Mouse (Mus musculus): ENCODE results near the gene Kmt5a. TPM values are rescaled to one million over a fixed set of nuclear protein-coding genes. Genes with fewer than 3 reads are reported as not detected.
"Not testable (repeated sequence)": the region's sequence is repeated elsewhere in the genome, so short reads cannot be mapped to it uniquely, and the experiment has no call there.

Gene Kmt5a
- polyA plus RNA-seq, 1 experiment: 81.1 TPM

DNA sequence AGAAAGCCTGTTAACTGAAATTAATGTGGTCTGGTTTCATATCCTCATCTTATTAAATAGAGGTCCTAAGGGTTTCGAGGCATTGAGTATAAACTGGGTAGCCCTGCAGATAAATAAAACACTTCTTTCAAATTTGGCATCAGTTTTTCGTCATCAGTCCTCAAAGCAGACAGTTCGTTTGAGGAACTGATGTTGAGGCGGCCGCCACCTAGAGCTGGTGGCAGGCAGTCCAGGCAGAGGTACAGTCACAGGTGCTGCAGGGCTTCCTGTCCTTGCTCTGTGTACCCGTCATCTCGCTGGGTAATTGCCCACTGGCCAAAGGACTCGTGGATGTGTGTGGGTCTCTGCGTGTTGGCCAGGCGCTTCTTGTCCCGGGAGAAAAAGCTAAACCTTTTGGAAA is 53.7 kb downstream of the Kmt5a start:
- TF ChIP-seq CTCF (conservative IDR thresholded peaks at IDR 0.05; ENCODE audit: insufficient read depth, insufficient read length, low read depth, low read length): no peak
- TF ChIP-seq POLR2A (IDR thresholded peaks at IDR 0.05; ENCODE audit: low read depth, low read length): no peak
- DNase-seq: no peak
- H3K36me3 ChIP-seq (ENCODE audit: control insufficient read depth, insufficient read depth, low read length): no peaks in the 10 kb centered on the region
- WGBS: 84% methylated on average over 11 of the region's 11 CpGs
- no peaks in the 10 kb centered on the region for H3K4me1 ChIP-seq (ENCODE audit: control insufficient read depth, insufficient read depth, low read length)
- H3K27ac ChIP-seq (ENCODE audit: insufficient read depth, low read depth, low read length): no peak overlapping the region
- no peak overlapping the region for H3K4me3 ChIP-seq (ENCODE audit: insufficient read depth, low read depth, low read length)
- H3K27me3 ChIP-seq (replicated peaks; ENCODE audit: control insufficient read depth, insufficient read depth, low read length): no peaks in the 10 kb centered on the region

DNA sequence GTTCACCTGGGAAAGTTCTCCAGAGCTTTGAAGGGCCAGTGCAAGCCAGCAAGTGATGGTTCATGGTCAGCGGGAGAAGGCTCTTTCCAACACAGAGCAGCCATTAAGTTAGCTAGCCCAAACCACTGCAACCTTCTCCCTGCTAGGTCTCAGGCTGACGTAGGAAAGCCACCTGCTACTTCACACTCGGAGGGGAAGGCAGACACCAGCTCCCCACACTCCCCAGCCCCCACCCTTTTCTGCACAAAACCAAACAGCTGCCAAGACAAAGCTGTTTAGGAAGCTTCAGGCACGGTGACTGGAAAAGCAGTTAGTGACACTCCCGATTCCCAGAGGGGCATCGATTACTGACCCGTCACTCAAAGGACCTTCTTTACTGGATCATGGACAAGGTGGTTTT is 55.8 kb downstream of the Kmt5a start:
- no peak for DNase-seq
- no peak overlapping the region for H3K27ac ChIP-seq (ENCODE audit: insufficient read depth, low read depth, low read length)
- TF ChIP-seq POLR2A (IDR thresholded peaks at IDR 0.05; ENCODE audit: low read depth, low read length): no peak
- no peak for TF ChIP-seq CTCF (conservative IDR thresholded peaks at IDR 0.05; ENCODE audit: insufficient read depth, insufficient read length, low read depth, low read length)
- no peaks in the 10 kb centered on the region for H3K36me3 ChIP-seq (ENCODE audit: control insufficient read depth, insufficient read depth, low read length)
- H3K4me3 ChIP-seq (ENCODE audit: insufficient read depth, low read depth, low read length): no peak overlapping the region
- no peaks in the 10 kb centered on the region for H3K27me3 ChIP-seq (replicated peaks; ENCODE audit: control insufficient read depth, insufficient read depth, low read length)
- 64% methylated on average over 7 of the region's 7 CpGs for WGBS
- no peaks in the 10 kb centered on the region for H3K4me1 ChIP-seq (ENCODE audit: control insufficient read depth, insufficient read depth, low read length)

DNA sequence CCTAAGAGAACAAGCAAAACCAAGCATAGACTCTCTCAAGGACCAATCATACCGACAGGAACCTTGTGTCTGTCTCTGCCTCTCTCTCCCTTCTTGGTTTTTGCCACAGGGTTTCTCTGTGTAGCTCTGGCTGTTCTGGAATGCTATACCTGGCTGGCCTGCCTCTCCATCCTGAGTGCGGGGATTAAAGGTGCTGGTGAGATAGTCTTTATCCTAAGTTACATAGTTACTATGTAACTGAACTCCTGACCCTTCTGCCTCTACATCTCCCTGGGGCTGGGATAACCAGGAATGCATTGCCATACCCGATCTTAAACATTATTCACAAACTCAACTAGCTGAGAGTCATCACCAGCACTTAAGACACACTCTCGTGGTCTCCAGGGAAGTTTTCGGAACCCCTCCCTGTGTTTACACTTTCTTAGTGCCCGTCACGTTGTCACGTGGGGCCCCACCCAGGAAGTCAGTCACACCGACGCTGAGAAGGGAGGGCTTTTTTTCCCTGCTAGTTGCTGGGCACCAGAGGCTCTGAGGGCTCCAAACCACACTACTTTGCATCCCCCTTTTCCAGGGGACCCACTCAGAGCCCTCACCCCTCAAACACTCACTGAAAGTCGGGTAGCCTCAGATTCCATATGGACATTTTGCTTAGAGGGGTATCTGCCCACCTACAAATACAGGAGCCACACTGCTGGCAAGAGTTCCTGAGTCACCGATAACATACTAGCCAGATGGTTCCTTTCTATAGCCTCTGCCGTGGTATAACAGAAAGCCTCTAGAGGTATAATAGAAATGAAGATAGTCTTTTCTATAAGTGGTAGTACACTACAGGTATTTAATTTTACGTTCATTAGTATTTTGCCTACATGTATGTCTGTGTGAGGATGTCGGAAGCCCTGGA is 57.1 kb downstream of the Kmt5a start:
- no peak for TF ChIP-seq POLR2A (IDR thresholded peaks at IDR 0.05; ENCODE audit: low read depth, low read length)
- TF ChIP-seq CTCF (conservative IDR thresholded peaks at IDR 0.05; ENCODE audit: insufficient read depth, insufficient read length, low read depth, low read length): no peak
- no peaks in the 10 kb centered on the region for H3K4me1 ChIP-seq (ENCODE audit: control insufficient read depth, insufficient read depth, low read length)
- H3K27me3 ChIP-seq (replicated peaks; ENCODE audit: control insufficient read depth, insufficient read depth, low read length): no peaks in the 10 kb centered on the region
- no peak for DNase-seq
- H3K36me3 ChIP-seq (ENCODE audit: control insufficient read depth, insufficient read depth, low read length): no peaks in the 10 kb centered on the region
- no peak overlapping the region for H3K27ac ChIP-seq (ENCODE audit: insufficient read depth, low read depth, low read length)
- 56% methylated on average over 15 of the region's 15 CpGs for WGBS
- H3K4me3 ChIP-seq (ENCODE audit: insufficient read depth, low read depth, low read length): no peak overlapping the region

DNA sequence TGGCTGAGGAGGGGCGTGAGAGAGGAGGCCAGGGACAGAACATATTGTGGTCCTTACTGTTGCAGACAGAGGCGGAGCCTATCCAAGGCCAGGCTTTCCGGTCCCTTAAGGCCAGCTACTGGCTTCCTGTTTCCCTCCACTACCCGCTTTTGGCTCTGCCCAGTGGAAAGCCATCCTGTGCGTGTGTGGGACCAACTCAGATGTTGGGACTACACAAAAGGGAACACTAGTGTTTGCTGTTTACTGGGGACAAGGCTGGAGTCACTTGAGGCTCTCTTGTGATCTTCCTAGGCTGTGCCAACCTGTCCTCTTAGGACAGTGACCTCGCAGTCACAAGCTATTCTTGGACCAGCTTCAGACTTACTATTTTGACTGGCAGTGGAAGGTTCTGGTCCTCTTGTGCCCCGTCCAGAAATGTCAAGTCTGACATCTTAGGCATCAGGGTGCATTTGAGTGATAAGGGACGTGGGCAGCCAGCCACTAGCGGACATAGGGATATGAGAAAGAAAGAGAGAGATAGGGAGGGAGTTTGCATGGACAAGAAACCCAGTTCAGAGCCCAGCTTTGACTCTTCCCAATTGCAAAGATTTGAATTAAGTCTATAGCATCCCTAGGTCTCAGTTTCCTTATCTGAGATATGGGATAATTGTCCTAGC is 58.6 kb downstream of the Kmt5a start:
- peak overlapping the region; percentile 70 for H3K27ac ChIP-seq (ENCODE audit: insufficient read depth, low read depth, low read length)
- H3K4me3 ChIP-seq (ENCODE audit: insufficient read depth, low read depth, low read length): no peak overlapping the region
- H3K4me1 ChIP-seq (ENCODE audit: control insufficient read depth, insufficient read depth, low read length): no peaks in the 10 kb centered on the region
- no peak for TF ChIP-seq POLR2A (IDR thresholded peaks at IDR 0.05; ENCODE audit: low read depth, low read length)
- TF ChIP-seq CTCF (conservative IDR thresholded peaks at IDR 0.05; ENCODE audit: insufficient read depth, insufficient read length, low read depth, low read length): no peak
- 59% methylated on average over 9 of the region's 9 CpGs for WGBS
- H3K36me3 ChIP-seq (ENCODE audit: control insufficient read depth, insufficient read depth, low read length): no peaks in the 10 kb centered on the region
- DNase-seq: peak; percentile 67
- no peaks in the 10 kb centered on the region for H3K27me3 ChIP-seq (replicated peaks; ENCODE audit: control insufficient read depth, insufficient read depth, low read length)

DNA sequence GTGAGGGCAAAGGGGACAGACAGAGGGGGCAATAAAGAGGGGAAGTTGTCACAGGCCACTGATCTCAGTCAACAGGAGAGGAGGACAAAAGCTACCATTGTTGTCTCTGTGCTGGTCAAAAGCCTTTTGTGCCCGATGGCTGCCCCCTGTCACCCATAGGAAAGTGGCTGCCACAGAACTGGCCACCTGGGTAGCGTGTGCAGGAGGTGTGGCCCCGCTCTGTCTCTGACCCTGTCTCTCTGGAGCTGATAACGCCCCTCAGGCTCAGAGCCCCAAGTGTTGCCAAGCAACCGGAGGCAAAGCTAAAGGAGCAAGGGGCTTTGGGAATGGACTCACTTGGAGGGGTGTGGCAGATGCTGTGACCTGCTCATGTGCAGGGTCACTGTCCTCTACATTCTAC is 59.3 kb downstream of the Kmt5a start:
- DNase-seq: no peak
- TF ChIP-seq POLR2A (IDR thresholded peaks at IDR 0.05; ENCODE audit: low read depth, low read length): no peak
- TF ChIP-seq CTCF (conservative IDR thresholded peaks at IDR 0.05; ENCODE audit: insufficient read depth, insufficient read length, low read depth, low read length): no peak
- no peaks in the 10 kb centered on the region for H3K27me3 ChIP-seq (replicated peaks; ENCODE audit: control insufficient read depth, insufficient read depth, low read length)
- no peaks in the 10 kb centered on the region for H3K36me3 ChIP-seq (ENCODE audit: control insufficient read depth, insufficient read depth, low read length)
- no peaks in the 10 kb centered on the region for H3K4me1 ChIP-seq (ENCODE audit: control insufficient read depth, insufficient read depth, low read length)
- H3K4me3 ChIP-seq (ENCODE audit: insufficient read depth, low read depth, low read length): no peak overlapping the region
- WGBS: 74% methylated on average over 5 of the region's 5 CpGs
- H3K27ac ChIP-seq (ENCODE audit: insufficient read depth, low read depth, low read length): no peak overlapping the region

DNA sequence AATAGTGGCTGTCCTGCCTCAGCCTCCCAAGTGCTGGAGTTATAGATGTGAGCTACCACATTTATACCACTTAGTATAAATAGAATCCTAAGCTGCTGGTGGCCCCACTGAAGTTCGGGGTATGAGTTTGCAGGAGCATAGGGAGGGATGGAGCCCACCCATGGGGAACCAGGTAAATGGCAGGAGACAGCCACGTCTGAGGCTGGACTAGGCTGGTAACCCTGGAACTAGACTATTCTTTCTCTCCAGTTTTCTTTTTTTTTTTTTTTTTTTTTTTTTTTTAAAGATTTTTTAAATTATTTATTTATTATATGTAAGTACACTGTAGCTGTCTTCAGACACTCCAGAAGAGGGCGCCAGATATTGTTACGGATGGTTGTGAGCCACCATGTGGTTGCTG is 60.3 kb downstream of the Kmt5a start:
- H3K4me1 ChIP-seq (ENCODE audit: control insufficient read depth, insufficient read depth, low read length); H3K36me3 ChIP-seq (ENCODE audit: control insufficient read depth, insufficient read depth, low read length); H3K27ac ChIP-seq (ENCODE audit: insufficient read depth, low read depth, low read length); DNase-seq; H3K27me3 ChIP-seq (replicated peaks; ENCODE audit: control insufficient read depth, insufficient read depth, low read length); H3K4me3 ChIP-seq (ENCODE audit: insufficient read depth, low read depth, low read length): not testable (repeated sequence)
- WGBS: 91% methylated on average over 3 of the region's 4 CpGs

DNA sequence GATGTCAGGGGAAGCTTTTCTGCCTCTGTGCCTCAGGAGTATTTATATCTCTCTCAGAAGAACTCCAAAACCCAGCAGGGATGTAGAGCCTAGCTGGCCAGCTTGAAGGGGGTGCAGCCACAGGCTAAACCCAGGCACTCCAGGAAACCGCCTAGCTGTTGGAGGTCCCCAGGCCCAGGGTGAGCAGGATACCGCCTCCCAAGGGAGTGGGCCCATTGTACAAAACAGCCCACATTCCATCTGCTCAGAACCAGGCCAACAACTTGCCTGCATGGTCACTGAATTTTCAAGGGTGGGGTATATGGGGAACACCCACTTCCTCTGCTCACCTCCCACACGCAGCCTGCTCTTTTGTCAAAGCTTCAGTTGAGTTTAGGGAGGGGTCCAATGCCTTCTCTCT is 60.8 kb downstream of the Kmt5a start:
- Histone ChIP-seq H3K27me3 (replicated peaks; ENCODE audit: control insufficient read depth, insufficient read depth, low read length) (no peaks in the 10 kb centered on the region), H3K27ac (ENCODE audit: insufficient read depth, low read depth, low read length) (no peak overlapping the region), H3K4me3 (ENCODE audit: insufficient read depth, low read depth, low read length) (no peak overlapping the region), H3K4me1 (ENCODE audit: control insufficient read depth, insufficient read depth, low read length) (no peaks in the 10 kb centered on the region), H3K36me3 (ENCODE audit: control insufficient read depth, insufficient read depth, low read length) (no peaks in the 10 kb centered on the region)
- TF ChIP-seq CTCF (conservative IDR thresholded peaks at IDR 0.05; ENCODE audit: insufficient read depth, insufficient read length, low read depth, low read length) (no peak), POLR2A (IDR thresholded peaks at IDR 0.05; ENCODE audit: low read depth, low read length) (no peak)
- DNase-seq: no peak
- WGBS: 87% methylated on average over 3 of the region's 3 CpGs

Data from kidney, adult 2 months (tissue).